Mouse (Mus musculus) megakaryocyte, embryonic 14.5 days (primary cell): ENCODE results near the gene Mrpl38. TPM values are rescaled to one million over a fixed set of nuclear protein-coding genes. Genes with fewer than 3 reads are reported as not detected.
A peak's percentile ranks its signal among the peaks of the same experiment; 100 is the strongest.
"Not testable (repeated sequence)": the region's sequence is repeated elsewhere in the genome, so short reads cannot be mapped to it uniquely, and the experiment has no call there.

Experiments used
- H3K27me3 ChIP-seq: replicated peaks from 2 replicates; pipeline ENCODE3; 2012; ENCODE audit warnings: inconsistent platforms
- H3K36me3 ChIP-seq: replicated peaks from 2 replicates; pipeline ENCODE3; 2012; ENCODE audit warnings: low read length, inconsistent platforms, mixed read lengths
- H3K4me1 ChIP-seq: 2 replicates; pipeline ENCODE4 v1.6.1; 2012; ENCODE audit warnings: inconsistent platforms
- H3K4me3 ChIP-seq: replicated peaks from 2 replicates; pipeline ENCODE3; 2012; ENCODE audit warnings: moderate library complexity, mild to moderate bottlenecking, inconsistent platforms
- H3K9me3 ChIP-seq: 2 replicates; pipeline ENCODE4 v1.6.1; 2012; ENCODE audit warnings: inconsistent platforms
- FLI1 ChIP-seq: IDR thresholded peaks from 2 replicates; pipeline ENCODE4 v1.6.1; 2012; ENCODE audit warnings: low read length, inconsistent platforms, mixed read lengths
- GATA1 ChIP-seq: IDR thresholded peaks from 3 replicates; pipeline ENCODE4 v1.6.1; 2012; ENCODE audit warnings: mixed read lengths, low read length, inconsistent platforms, borderline replicate concordance
- polyA plus RNA-seq: library from polyadenylated mRNA; stranded (reverse); fragments of >175 nt; gene quantifications from 2 replicates; pipeline ENCODE4 v1.2.3, GENCODE M21; 2012; ENCODE audit warnings: low replicate concordance; ENCODE audit not compliant: insufficient read depth

The Mrpl38 gene
- polyA plus RNA-seq, 1 experiment = 80.4 TPM

DNA sequence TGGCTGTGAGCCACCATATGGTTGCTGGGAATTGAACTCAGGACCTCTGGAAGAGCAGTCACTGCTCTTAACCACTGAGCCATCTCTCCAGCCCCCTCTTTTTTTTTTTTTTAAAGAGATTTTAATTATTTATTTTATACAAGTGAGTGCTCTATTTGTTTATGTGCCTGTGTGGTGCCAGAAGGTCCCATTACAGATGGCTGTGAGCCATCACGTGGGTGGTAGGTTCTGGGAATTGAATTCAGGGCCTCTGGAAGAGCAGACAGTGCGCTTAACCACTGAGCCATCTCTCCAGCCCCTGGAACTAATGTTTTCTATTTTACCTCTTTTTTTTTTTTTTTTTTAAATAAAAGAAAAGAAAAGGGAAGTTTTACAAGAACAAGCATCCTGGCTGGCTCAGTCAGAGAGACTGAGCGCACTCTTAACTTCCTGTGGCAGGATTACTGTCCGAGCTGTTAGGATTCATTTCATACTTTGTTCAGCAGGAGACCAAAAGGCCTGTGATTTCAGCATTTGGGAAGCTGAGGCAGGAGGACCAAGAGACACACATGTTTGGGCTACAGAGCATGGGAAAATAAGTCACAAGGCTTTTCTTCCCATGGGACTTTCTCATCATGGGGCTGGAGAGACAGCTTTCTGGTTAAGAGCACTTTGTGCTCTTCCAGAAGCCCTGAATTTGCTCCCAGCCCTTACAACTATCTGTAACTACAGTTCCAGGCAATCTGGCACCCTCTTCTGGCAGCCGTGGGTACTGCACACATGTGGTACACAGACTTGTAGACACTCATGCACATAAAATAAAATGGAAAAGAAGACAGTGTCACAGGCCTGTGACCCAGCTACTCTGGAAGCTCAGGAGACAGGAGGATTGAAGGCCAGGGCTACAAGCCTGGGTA, 42.2 kb downstream of the Mrpl38 start:
- no peak overlapping the region for H3K4me3 ChIP-seq
- H3K4me1 ChIP-seq = peaks cover 89% of the 10 kb centered on the region
- H3K9me3 ChIP-seq = peaks cover 4% of the 10 kb centered on the region; the same call in 1 of the 2 replicates
- H3K36me3 ChIP-seq = peaks cover 20% of the 10 kb centered on the region
- H3K27me3 ChIP-seq = no peaks in the 10 kb centered on the region
- TF ChIP-seq FLI1 (no peak), GATA1 (no peak)

DNA sequence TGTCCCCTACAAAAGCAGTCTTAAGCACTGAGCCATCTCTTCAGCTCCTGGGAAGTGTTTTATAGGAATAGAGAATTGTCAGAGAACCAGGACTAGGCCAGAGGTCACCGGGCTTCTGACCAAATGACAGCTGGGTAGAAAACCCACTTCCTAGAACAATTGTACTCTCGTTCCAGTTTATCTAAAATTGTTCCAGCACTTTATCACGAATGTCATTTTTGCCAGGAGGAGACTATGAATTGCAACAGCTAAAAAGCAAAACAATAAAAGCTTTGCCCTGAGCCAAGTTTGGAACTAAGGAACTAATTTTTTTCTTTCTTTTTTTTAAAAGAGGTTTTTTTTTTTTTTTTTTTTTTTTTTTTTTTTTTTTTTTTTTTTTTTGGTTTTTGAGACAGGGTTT, 43.1 kb downstream of the Mrpl38 start:
- H3K9me3 ChIP-seq = peaks cover 4% of the 10 kb centered on the region; the same call in 1 of the 2 replicates
- peak overlapping the region; percentile 33 for H3K4me3 ChIP-seq
- TF ChIP-seq FLI1 (no peak), GATA1 (no peak)
- H3K4me1 ChIP-seq = peaks cover 85% of the 10 kb centered on the region
- H3K27me3 ChIP-seq = no peaks in the 10 kb centered on the region
- peaks cover 24% of the 10 kb centered on the region for H3K36me3 ChIP-seq

DNA sequence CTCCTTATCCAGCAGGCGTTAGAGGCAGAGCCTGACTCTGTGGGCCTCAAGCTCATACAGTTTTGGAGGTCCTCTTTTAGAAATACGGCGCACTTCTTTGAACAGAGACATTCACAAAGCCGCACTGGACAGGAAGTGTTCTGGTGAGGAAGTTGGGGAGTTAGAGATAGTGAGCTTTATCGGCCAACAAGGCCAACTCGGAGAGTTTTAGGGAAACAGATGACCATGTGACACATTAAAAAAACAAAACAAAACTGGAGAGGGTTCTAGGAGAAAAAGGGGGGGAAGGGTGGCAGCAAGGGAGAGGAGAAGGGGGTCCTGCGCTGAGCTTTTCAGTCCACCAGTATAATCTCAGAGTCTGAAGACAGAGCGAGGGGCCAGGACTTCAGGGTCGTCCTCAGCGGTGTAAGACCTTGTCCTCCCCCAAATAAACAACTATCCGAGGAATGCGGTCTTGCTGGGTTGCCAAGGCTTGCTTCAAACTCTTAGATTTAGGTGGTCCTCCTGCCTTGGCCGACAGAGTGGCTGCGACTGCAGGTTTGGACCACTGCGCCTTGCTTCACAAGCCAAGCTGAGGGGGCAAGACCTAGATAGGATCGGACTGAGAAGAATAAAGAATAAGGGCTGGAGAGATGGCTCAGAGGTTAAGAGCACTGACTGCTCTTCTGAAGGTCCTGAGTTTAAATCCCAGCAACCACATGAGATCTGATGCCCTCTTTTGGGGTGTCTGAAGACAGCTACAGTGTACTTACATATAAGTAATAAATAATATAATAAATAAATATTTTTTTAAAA, 44.7 kb downstream of the Mrpl38 start:
- no peaks in the 10 kb centered on the region for H3K27me3 ChIP-seq
- TF ChIP-seq FLI1 = peak; percentile 75; the same call in 1 of the 2 replicates
- peak; percentile 20; the same call in 1 of the 3 replicates for TF ChIP-seq GATA1
- peaks cover 4% of the 10 kb centered on the region; the same call in 1 of the 2 replicates for H3K9me3 ChIP-seq
- H3K4me1 ChIP-seq = peaks cover 81% of the 10 kb centered on the region
- H3K4me3 ChIP-seq = peak overlapping the region; percentile 88
- peaks cover 17% of the 10 kb centered on the region for H3K36me3 ChIP-seq

DNA sequence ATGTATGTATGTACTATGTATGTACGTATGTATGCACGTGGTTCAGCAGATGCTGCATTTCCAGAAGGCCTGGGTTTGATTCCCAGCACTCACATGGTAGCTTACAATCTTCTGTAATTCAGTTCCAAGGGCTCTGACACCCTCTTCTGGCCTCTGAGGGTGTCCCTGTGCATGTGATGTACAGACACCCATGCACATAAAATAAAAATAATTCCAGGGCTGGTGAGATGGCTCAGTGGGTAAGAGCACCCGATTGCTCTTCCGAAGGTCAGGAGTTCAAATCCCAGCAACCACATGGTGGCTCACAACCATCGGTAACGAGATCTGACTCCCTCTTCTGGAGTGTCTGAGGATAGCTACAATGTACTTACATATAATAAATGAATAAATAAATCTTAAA, 45.7 kb downstream of the Mrpl38 start:
- Histone ChIP-seq H3K36me3 (peaks cover 15% of the 10 kb centered on the region), H3K4me1 (peaks cover 81% of the 10 kb centered on the region)
- not testable (repeated sequence) for H3K9me3 ChIP-seq, H3K4me3 ChIP-seq, H3K27me3 ChIP-seq

DNA sequence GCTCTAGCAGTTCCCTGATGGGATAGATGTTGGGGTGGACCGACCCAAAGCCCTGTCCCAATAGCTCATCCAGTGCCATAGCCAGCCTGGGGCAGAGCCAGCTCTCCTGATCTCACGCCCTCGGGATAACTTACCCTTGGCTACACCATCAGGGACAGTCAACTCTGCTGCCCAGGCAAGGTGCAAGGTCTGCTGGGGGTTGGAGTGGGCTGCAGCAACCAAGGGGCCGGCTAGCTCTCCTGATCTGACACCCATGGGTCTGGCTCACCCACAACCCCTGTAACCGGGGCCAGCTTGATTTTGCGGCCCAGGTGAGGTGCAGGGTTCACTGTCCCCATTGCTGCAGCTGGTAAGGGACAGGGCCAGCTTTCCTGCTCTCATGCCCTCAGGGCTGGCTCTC, 47.1 kb downstream of the Mrpl38 start:
- Histone ChIP-seq H3K36me3 (peaks cover 11% of the 10 kb centered on the region), H3K27me3 (no peaks in the 10 kb centered on the region), H3K4me1 (peaks cover 76% of the 10 kb centered on the region), H3K4me3 (peak overlapping the region; percentile 2), H3K9me3 (peaks cover under 1% of the 10 kb centered on the region; the same call in 1 of the 2 replicates)
- TF ChIP-seq GATA1 (no peak), FLI1 (no peak)

DNA sequence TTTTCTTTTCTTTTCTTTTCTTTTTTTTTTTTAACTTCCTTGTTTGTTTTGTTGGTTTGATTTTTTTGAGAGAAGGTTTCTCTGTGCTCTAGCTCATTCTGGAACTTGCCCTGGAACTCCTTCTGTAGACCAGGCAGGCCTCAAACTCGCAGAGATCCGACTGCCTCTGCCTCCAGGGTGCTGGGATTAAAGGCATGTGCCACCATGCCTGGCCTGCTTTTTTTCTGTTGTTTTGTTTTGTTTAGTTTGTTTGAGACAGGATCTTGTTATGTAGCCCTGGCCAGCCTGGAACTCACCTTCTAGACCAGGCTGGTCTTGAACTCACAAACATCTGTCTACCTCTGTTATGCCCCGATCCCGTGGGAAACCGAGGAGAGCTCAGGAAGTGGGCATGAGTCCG, 49.1 kb downstream of the Mrpl38 start:
- no peak overlapping the region for H3K4me3 ChIP-seq
- no peaks in the 10 kb centered on the region for H3K9me3 ChIP-seq
- H3K4me1 ChIP-seq = peaks cover 77% of the 10 kb centered on the region
- H3K27me3 ChIP-seq = no peaks in the 10 kb centered on the region
- TF ChIP-seq GATA1 (no peak), FLI1 (no peak)
- H3K36me3 ChIP-seq = peaks cover 25% of the 10 kb centered on the region

DNA sequence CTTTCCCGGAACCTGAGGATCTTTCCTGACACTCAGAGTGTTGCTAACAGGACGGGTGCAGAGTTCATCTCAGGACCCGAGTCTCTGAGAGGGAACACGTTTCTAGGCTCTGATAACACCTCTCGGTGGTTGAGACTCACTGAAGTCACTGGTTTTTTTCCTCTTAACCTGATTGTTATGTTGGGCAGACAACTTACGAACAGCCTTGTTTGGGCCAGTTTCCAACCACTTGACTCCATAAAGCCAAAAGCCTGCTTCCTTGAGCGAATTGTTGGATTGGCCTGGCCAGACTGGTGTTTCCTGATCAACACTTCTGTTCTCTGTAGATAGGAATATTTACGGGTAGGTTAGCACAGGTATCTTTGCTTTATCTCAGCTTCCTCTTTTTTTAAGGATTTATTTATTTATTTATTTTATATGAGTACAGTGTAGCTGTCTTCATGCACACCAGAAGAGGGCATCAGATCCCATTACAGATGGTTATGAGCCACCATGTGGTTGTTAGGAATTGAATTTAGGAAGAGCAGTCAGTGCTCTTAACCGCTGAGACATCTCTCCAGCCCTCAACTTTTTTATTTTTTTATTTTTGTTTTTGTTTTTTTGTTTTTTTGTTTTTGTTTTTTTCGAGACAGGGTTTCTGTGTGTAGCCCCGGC, 49.8 kb downstream of the Mrpl38 start:
- peak overlapping the region; percentile 80 for H3K4me3 ChIP-seq
- H3K36me3 ChIP-seq = peaks cover 32% of the 10 kb centered on the region
- H3K9me3 ChIP-seq = no peaks in the 10 kb centered on the region
- no peaks in the 10 kb centered on the region for H3K27me3 ChIP-seq
- no peak for TF ChIP-seq GATA1
- no peak for TF ChIP-seq FLI1
- H3K4me1 ChIP-seq = peaks cover 78% of the 10 kb centered on the region

DNA sequence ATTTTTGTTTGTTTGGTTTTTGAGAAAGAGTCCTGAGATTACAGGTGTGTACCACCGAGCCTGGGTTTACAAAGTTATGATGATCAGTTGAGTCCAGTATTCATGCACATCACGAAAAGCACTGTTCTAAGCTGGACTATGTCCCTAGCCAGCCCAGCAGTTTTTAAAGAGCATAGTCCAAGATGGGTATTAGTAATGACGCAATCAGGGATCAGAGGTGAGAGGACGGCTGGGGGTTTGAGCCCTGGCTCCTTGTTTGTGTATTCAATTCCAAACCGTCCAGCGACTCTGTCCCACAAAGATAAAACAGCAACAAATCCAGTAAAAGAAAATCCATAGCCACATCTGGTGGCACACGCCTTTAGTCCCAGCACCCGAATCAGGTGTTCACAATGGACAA, 50.5 kb downstream of the Mrpl38 start:
- no peaks in the 10 kb centered on the region for H3K27me3 ChIP-seq
- peaks cover 39% of the 10 kb centered on the region for H3K36me3 ChIP-seq
- H3K4me1 ChIP-seq = peaks cover 78% of the 10 kb centered on the region
- no peaks in the 10 kb centered on the region for H3K9me3 ChIP-seq
- peak overlapping the region; percentile 96 for H3K4me3 ChIP-seq
- TF ChIP-seq GATA1 (no peak), FLI1 (no peak)

DNA sequence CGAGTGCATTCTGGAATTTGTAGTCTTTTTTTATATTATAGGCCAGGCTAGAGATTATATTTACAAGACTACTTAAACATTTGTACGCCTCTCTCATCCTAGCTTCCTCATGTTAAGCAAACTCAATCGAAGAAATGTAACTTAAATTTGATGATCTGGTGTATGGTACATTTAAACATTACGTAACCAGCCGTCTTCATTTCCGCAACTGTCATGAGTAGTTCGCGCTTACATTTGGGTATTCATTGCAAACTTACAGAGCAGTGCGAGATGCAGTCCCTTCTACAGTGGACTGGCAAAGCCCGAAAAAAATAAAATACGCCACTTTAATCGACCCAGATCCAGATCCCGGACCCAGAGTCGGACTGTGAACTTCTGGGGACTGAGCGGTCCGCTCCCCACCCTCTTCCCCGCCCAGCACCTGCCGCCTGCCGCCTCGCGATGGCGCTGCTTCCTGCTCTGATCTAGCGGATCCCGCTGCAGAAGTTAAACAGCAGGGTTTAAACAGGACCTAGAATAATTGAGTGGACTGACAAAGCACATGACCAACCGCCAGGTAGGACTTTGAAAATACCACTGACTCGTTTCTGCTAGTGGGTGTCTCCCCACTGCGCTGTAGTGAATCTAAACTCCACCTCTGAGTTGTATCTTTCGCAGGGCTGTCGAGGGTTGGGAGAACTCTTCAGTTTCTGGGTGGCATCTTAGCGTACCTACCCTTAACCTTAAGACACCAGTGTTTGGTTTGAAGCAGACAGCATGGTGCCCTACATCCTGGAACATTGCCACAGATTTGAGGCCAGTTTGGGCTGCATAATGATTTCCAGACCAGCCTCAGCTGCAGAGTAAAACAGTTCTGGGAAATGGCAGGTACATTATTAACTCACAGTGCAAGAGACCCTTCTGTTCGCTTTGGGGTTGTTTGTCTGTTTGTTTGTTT, 51.2 kb downstream of the Mrpl38 start:
- Histone ChIP-seq H3K9me3 (no peaks in the 10 kb centered on the region), H3K36me3 (peaks cover 45% of the 10 kb centered on the region), H3K4me3 (peak overlapping the region; percentile 96), H3K4me1 (peaks cover 76% of the 10 kb centered on the region), H3K27me3 (no peaks in the 10 kb centered on the region)
- TF ChIP-seq GATA1 = no peak
- TF ChIP-seq FLI1 = no peak
